Mouse (Mus musculus) gastrocnemius, postnatal 10 days (tissue): ENCODE data around the gene Tph1. TPM values are rescaled to one million over a fixed set of nuclear protein-coding genes. Genes with fewer than 3 reads are reported as not detected.

Source experiments
- DNase-seq: peaks from one replicate; pipeline ENCODE4 v3.0.0; 2021; ENCODE audit warnings: mixed read lengths
- total RNA-seq, 2 experiments: library from RNA; stranded (reverse); gene quantifications; 2 replicates each; pipeline ENCODE4 v1.2.3; 2021

Gene Tph1
- total RNA-seq, 2 experiments from 2014 or later = 0.47 to 1.0 TPM

- no peak for DNase-seq
These were observed 71.2 kb downstream of the Tph1 start for GRCm38 (mm10) chr7:46601097-46601496.

DNA sequence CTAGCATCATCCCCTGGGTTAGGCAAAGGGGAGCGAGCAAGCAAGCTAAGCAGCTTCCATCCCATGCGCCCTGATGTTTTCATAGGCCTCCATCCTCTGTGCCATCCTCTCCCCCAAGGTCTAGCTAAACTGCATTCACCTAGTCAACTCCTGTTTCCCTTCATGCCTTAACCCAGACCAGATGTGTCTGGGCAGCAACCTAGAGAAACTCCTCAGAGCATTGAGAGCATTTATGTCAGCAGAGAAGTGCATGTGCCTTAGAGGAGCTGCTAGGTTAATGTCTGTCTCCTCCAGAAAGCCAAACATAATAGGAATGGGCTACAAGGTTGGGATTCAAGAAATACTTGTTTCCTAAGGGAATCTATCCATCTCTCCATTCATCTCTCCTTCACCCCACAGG is 75.3 kb downstream of the Tph1 start:
- DNase-seq = no peak

Other genes starting within 250 kb of the Tph1 start
- 1 to 10 TPM; 5.8 to 6.7 TPM for gene Sergef, start 32.7 kb downstream of the Tph1 start, total RNA-seq
- gene Saal1, start 38.1 kb upstream of the Tph1 start, total RNA-seq = 1 to 10 TPM; 4.9 to 7.0 TPM
- gene Saa3, start 43.2 kb upstream of the Tph1 start, total RNA-seq = not detected
- not detected for gene Saa4, start 60.1 kb upstream of the Tph1 start, total RNA-seq
- gene Saa1, start 70.4 kb upstream of the Tph1 start, total RNA-seq = under 1 TPM in 1 of 2 experiments, not detected in 1; 0.70 TPM
- not detected for gene Saa2, start 79.3 kb upstream of the Tph1 start, total RNA-seq
- 10 to 100 TPM; 12.1 to 16.0 TPM for gene Hps5, start 123.5 kb upstream of the Tph1 start, total RNA-seq
- gene Gtf2h1, start 123.6 kb upstream of the Tph1 start, total RNA-seq = 10 to 100 TPM; 18.3 to 23.4 TPM
- gene Ldha, start 168.9 kb upstream of the Tph1 start, total RNA-seq = 1,000 to 10,000 TPM; 1,967 to 2,342 TPM
- gene Ldhc, start 188.7 kb upstream of the Tph1 start, total RNA-seq = not detected
- gene Tsg101, start 247.4 kb upstream of the Tph1 start, total RNA-seq = 10 to 100 TPM; 50.2 to 57.1 TPM